Mouse (Mus musculus) Patski (cell line): ENCODE measurements around the gene Phf1. TPM values are rescaled to one million over a fixed set of nuclear protein-coding genes. Genes with fewer than 3 reads are reported as not detected.
"Not testable (repeated sequence)": the region's sequence is repeated elsewhere in the genome, so short reads cannot be mapped to it uniquely, and the experiment has no call there.

Source experiments
- ATAC-seq: fragments of 100-300 bp; one replicate; pipeline ENCODE4 v1.8.0; 2021
- CTCF ChIA-PET: fragments of 350-600 bp; sonication (Branson Sonifier 250); formaldehyde crosslinking; loops from one replicate; lab custom pipeline; 2022; ENCODE audit warnings: inconsistent platforms; lab: Charles Lee
- POLR2A ChIA-PET: fragments of 350-600 bp; sonication (Branson Sonifier 250); formaldehyde crosslinking; loops from one replicate; lab custom pipeline; 2022; ENCODE audit warnings: antibody characterized with exemption, inconsistent platforms; lab: Charles Lee
- DNase-seq: peaks from one replicate; pipeline ENCODE4 v3.0.0-alpha.2; 2011; ENCODE audit warnings: low read depth, low spot score
- H3K27me3 ChIP-seq: fragments of 371-371 bp; one replicate; pipeline ENCODE4 v1.5.1; 2021
- CTCF ChIP-seq: fragments of 100-300 bp; IDR thresholded peaks from one replicate; pipeline ENCODE4 v1.5.1; 2021
- in situ Hi-C: fragments of 300-500 bp; cut with MboI; formaldehyde crosslinking; loops from 3 replicates; pipeline ENCODE4 v1.11.1; 2018; ENCODE audit warnings: low pct_unique_long_range_greater_than_20kb, mixed read lengths
- polyA plus RNA-seq: library from polyadenylated mRNA; unstranded; gene quantifications from one replicate; pipeline ENCODE4 v1.2.3, GENCODE M21; 2021

Gene Phf1
- polyA plus RNA-seq, 1 experiment from 2014 or later, result 37.2 TPM

GRCm38 (mm10) chr17:26972703-26973574, 40.1 kb downstream of the Phf1 start, which contains the start of gene Zbtb9:
Gene Zbtb9 (plus strand): TSS chr17:26973167.
- in situ Hi-C loops, result no loop called here
- H3K27me3 ChIP-seq, result no peaks in the 10 kb centered on the region
- DNase-seq (peak; percentile 33), ATAC-seq (peak; percentile 96)
- no peak for TF ChIP-seq CTCF
- CTCF ChIA-PET, result interaction anchor here (1.3 kb wide), 1 partner anchor 41 kb away, joined by 4 read pairs; no protein-coding TSS in a partner anchor
- POLR2A ChIA-PET, result interaction anchor here (0.8 to 1.4 kb wide), 2 partner anchors 33 to 42 kb away, joined by 3 read pairs; partner anchors contain the start of gene Cuta

DNA sequence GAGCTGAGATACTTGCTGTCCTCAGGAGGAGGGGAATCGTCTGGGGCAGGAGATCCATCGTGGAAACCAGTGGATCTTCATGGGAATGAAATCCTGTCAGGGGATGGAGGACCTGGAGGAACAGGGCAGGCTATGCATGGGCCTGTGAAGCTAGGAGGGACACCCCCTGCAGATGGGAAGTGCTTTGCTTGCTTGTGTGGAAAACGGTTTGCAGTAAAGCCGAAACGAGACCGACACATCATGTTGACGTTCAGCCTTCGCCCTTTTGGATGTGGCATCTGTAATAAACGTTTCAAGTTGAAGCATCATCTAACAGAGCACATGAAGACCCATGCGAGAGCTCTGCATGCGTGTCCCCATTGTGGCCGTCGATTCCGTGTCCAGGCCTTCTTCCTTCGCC, 41.7 kb downstream of the Phf1 start:
- in situ Hi-C loops, result no loop called here

GRCm38 (mm10) chr17:26975415-26975814, 42.6 kb downstream of the Phf1 start:
- POLR2A ChIA-PET, result no interaction called here
- CTCF ChIA-PET, result interaction anchor here (2.5 kb wide), 1 partner anchor 31 kb away, joined by 5 read pairs; no protein-coding TSS in a partner anchor
- TF ChIP-seq CTCF, result no peak
- ATAC-seq (no peak), DNase-seq (no peak)
- in situ Hi-C loops, result no loop called here
- no peaks in the 10 kb centered on the region for H3K27me3 ChIP-seq

More for the DNA sequence above, 41.7 kb downstream of the Phf1 start:
- ChIA-PET CTCF (interaction anchor here (1.0 kb wide), 1 partner anchor 8 kb away, joined by 3 read pairs; no protein-coding TSS in a partner anchor), POLR2A (no interaction called here)
- TF ChIP-seq CTCF, result no peak
- no peak for DNase-seq
- H3K27me3 ChIP-seq, result no peaks in the 10 kb centered on the region
- ATAC-seq, result no peak

- in situ Hi-C loops, result not testable (repeated sequence)
Measured at GRCm38 (mm10) chr17:26977354-26977753, 44.5 kb downstream of the Phf1 start.

DNA sequence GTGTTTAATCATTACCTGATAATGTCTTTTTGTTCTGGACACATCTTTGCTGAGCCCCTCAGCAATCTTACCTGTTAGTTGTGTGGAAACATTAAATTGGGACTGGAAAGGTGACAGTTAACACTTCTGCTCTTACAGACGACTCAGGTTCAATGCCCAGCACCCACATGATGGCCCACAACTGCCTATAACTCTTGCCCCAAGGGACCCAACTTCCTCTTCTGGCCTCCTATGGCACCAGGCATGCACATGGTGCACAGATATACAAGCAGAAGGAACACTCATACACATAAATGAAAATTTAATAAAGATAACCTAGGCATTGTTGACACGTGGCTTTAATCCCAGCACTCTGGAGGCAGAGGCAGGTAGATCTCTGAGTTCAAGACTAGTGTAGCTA, 46.6 kb downstream of the Phf1 start:
- ATAC-seq, result no peak
- in situ Hi-C loops, result no loop called here
- ChIA-PET CTCF (interaction anchor here (2.1 kb wide), 1 partner anchor 63 kb away, joined by 4 read pairs; the partner anchor contains the start of gene Kifc5b), POLR2A (no interaction called here)
- H3K27me3 ChIP-seq, result no peaks in the 10 kb centered on the region
- TF ChIP-seq CTCF, result no peak
- no peak for DNase-seq

More at GRCm38 (mm10) chr17:26977354-26977753, 44.5 kb downstream of the Phf1 start:
- DNase-seq, ATAC-seq, POLR2A ChIA-PET, H3K27me3 ChIP-seq: not testable (repeated sequence)
- CTCF ChIA-PET, result interaction anchor here (1.8 to 2.5 kb wide), 2 partner anchors 25 to 29 kb away, joined by 4 to 5 read pairs; no protein-coding TSS in a partner anchor

GRCm38 (mm10) chr17:26981050-26981449, 48.2 kb downstream of the Phf1 start:
- CTCF ChIA-PET, result no interaction called here
- TF ChIP-seq CTCF, result no peak
- POLR2A ChIA-PET, result interaction anchor here (0.6 kb wide), 2 partner anchors 58 to 963 kb away, joined by 3 read pairs; no protein-coding TSS in a partner anchor
- no peaks in the 10 kb centered on the region for H3K27me3 ChIP-seq
- ATAC-seq, result no peak
- DNase-seq, result no peak
- in situ Hi-C loops, result no loop called here

GRCm38 (mm10) chr17:26983382-26983781, 50.5 kb downstream of the Phf1 start:
- no peak for ATAC-seq
- DNase-seq, result no peak
- no peak for TF ChIP-seq CTCF
- in situ Hi-C loops, result no loop called here
- no peaks in the 10 kb centered on the region for H3K27me3 ChIP-seq
- ChIA-PET POLR2A (no interaction called here), CTCF (no interaction called here)

DNA sequence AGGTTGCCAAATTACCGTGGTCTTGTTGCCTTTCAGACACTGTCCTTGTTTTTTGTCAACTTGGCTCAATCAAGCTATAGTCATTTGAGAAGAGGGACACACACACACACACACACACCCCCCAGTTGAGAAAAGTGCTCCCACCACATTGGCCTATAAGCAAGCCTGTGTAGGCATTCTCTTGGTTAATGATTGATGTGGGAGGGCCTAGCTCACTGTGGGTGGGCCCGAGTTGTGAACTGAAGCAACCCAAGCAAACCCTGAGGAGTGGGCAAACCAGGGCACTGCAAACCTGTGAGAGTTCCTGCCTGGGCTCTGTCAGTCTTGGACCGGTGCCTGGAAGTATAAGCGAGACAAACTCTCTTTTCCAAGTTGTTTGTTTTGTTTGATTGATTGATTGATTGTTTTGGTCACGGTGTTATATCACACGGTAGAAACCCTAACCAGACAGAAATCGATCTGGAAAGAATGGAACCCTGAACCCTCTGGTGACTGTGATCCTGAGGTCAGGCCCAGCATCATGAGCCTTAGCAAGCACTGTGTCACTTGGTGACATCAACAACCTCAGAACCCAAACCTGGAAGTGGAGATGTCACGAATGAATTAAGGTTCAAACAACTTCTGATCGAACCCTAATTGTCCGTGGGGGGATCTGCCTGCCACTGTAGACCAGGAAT, 52.8 kb downstream of the Phf1 start:
- no peak for DNase-seq
- in situ Hi-C loops, result no loop called here
- POLR2A ChIA-PET, result no interaction called here
- CTCF ChIA-PET, result interaction anchor here (0.9 kb wide), 1 partner anchor 29 kb away, joined by 3 read pairs; no protein-coding TSS in a partner anchor
- H3K27me3 ChIP-seq, result no peaks in the 10 kb centered on the region
- no peak for TF ChIP-seq CTCF
- no peak for ATAC-seq

Other genes starting within 250 kb of the Phf1 start
- gene Crebrf, start 217.4 kb upstream of the Phf1 start, polyA plus RNA-seq, result 23.9 TPM
- gene Bnip1, start 152.0 kb upstream of the Phf1 start, polyA plus RNA-seq, result 33.4 TPM
- gene Nkx2-5, start 88.0 kb upstream of the Phf1 start, polyA plus RNA-seq, result not detected
- gene Kifc5b, start 16.0 kb upstream of the Phf1 start, polyA plus RNA-seq, result 20.8 TPM
- gene Cuta, start 6.5 kb downstream of the Phf1 start, polyA plus RNA-seq, result 119 TPM
- gene Syngap1, start 8.2 kb downstream of the Phf1 start, polyA plus RNA-seq, result 43.4 TPM
- gene Zbtb9, start 40.1 kb downstream of the Phf1 start, polyA plus RNA-seq, result 7.1 TPM
- 96.7 TPM for gene Bak1, start 96.0 kb downstream of the Phf1 start, polyA plus RNA-seq
- 88.6 TPM for gene Itpr3, start 124.3 kb downstream of the Phf1 start, polyA plus RNA-seq
- 318 TPM for gene Uqcc2, start 200.9 kb downstream of the Phf1 start, polyA plus RNA-seq
- gene Ip6k3, start 234.7 kb downstream of the Phf1 start, polyA plus RNA-seq, result 1.0 TPM